Mouse (Mus musculus): ENCODE measurements around the gene 1810043G02Rik. TPM values are rescaled to one million over a fixed set of nuclear protein-coding genes. Genes with fewer than 3 reads are reported as not detected.
A peak's percentile ranks its signal among the peaks of the same experiment; 100 is the strongest.

1810043G02Rik gene
- polyA plus RNA-seq, 1 experiment from 2014 or later: 19.4 TPM

GRCm38 (mm10) chr10:77971191-77971590 is 7.1 kb upstream of the 1810043G02Rik start:
- H3K4me3 ChIP-seq (ENCODE audit: low read length): no peak overlapping the region
- ATAC-seq (replicated peaks; ENCODE audit: extremely low read depth, insufficient read depth, low FRiP score): no peak
- 81% methylated on average over 10 of the region's 10 CpGs for WGBS
- no peak overlapping the region for H3K9ac ChIP-seq (ENCODE audit: low read length)
- no peak overlapping the region for H3K4me2 ChIP-seq (ENCODE audit: low read depth, low read length)
- peaks cover 26% of the 10 kb centered on the region for H3K27me3 ChIP-seq (ENCODE audit: control insufficient read depth, insufficient read depth, low read length)
- H3K4me1 ChIP-seq (ENCODE audit: control insufficient read depth, insufficient read depth, low read length): no peaks in the 10 kb centered on the region
- H3K9me3 ChIP-seq (replicated peaks; ENCODE audit: control insufficient read depth, low read length): 0 out of 2 replicates have a peak, but pooled peaks cover 2% of the 10 kb centered on the region
- no peak overlapping the region for H3K27ac ChIP-seq (ENCODE audit: low read length)
- no peaks in the 10 kb centered on the region for H3K36me3 ChIP-seq (ENCODE audit: control insufficient read depth, insufficient read depth)

DNA sequence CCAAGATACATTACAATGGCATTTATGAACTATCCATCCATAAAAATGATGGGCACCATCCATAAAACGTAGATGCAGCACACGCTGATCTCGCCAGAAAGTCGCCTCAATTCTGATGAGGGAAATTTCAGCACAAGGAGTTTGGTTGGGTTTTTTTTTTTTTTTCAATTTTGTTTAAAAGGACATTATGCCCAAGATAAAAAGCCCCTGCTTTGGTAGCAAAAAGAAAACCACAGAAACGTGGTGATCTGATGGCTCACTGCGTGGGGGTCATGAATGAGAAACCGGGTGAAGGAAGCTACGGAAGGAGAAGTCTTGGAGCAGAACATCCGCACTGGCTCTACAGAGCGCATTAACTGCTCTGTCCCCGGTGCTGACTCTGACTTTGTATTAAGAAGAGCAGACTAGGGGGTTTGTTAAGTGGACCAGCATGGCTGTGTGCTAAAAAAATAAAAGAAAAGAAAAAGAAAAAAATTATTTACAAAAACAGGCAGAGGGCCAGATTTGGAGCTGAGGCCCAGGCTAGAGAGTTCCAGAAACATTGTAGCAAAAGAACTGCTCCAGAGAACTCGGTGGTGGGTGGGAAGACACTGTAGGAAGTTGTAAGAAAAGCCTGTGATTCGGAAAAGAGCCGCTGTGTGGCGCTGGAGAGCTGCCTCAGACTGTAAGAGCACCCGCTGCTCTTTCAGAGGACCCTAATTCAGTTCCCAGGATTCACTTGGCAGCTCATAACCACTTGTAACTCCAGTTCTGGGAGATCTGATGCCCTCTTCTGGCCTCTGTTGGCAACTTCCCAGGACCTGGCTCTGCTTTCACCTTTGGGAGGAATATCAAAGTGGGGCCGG is 6.4 kb upstream of the 1810043G02Rik start:
- no peak overlapping the region for H3K4me2 ChIP-seq (ENCODE audit: low read depth, low read length)
- H3K36me3 ChIP-seq (ENCODE audit: control insufficient read depth, insufficient read depth): no peaks in the 10 kb centered on the region
- 54% methylated on average over 17 of the region's 17 CpGs for WGBS
- H3K27ac ChIP-seq (ENCODE audit: low read length): no peak overlapping the region
- H3K4me3 ChIP-seq (ENCODE audit: low read length): no peak overlapping the region
- no peak overlapping the region for H3K9ac ChIP-seq (ENCODE audit: low read length)
- H3K27me3 ChIP-seq (ENCODE audit: control insufficient read depth, insufficient read depth, low read length): peaks cover 26% of the 10 kb centered on the region
- H3K9me3 ChIP-seq (replicated peaks; ENCODE audit: control insufficient read depth, low read length): 0 out of 2 replicates have a peak, but pooled peaks cover 2% of the 10 kb centered on the region
- H3K4me1 ChIP-seq (ENCODE audit: control insufficient read depth, insufficient read depth, low read length): no peaks in the 10 kb centered on the region
- no peak for ATAC-seq (replicated peaks; ENCODE audit: extremely low read depth, insufficient read depth, low FRiP score)

- Histone ChIP-seq H3K9ac (ENCODE audit: low read length) (no peak overlapping the region), H3K4me2 (ENCODE audit: low read depth, low read length) (no peak overlapping the region), H3K27ac (ENCODE audit: low read length) (no peak overlapping the region), H3K27me3 (ENCODE audit: control insufficient read depth, insufficient read depth, low read length) (peaks cover 10% of the 10 kb centered on the region), H3K4me3 (ENCODE audit: low read length) (no peak overlapping the region), H3K4me1 (ENCODE audit: control insufficient read depth, insufficient read depth, low read length) (peaks cover 3% of the 10 kb centered on the region; the same call in 1 of the 2 replicates), H3K9me3 (replicated peaks; ENCODE audit: control insufficient read depth, low read length) (0 out of 2 replicates have a peak, but pooled peaks cover 2% of the 10 kb centered on the region), H3K36me3 (ENCODE audit: control insufficient read depth, insufficient read depth) (no peaks in the 10 kb centered on the region)
- no peak for ATAC-seq (replicated peaks; ENCODE audit: extremely low read depth, insufficient read depth, low FRiP score)
- 66% methylated on average over 5 of the region's 5 CpGs for WGBS
Observed at GRCm38 (mm10) chr10:77974323-77974722, 4.0 kb upstream of the 1810043G02Rik start.

DNA sequence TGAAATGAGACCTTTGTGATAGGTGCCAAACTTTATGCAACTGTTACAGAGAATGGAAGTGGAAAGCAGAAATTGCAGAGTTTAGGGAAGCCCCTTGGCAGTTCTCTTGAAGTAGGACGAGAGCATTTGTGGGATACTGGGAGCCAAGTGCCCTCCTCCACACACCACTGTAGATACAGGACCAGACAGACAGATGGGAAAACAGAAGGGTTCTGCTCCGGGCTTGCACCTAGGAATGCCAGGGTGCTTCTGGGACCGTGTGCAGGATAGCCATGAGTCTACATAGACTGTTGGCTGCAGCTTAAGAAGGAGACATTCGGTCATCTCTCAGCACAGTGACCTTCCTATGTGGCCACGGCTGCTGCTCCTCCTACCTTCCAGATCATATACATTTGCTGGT is 3.5 kb upstream of the 1810043G02Rik start:
- WGBS: 54% methylated on average over 5 of the region's 5 CpGs
- H3K9ac ChIP-seq (ENCODE audit: low read length): no peak overlapping the region
- H3K27me3 ChIP-seq (ENCODE audit: control insufficient read depth, insufficient read depth, low read length): peaks cover 9% of the 10 kb centered on the region
- 0 out of 2 replicates have a peak, but pooled peaks cover 2% of the 10 kb centered on the region for H3K9me3 ChIP-seq (replicated peaks; ENCODE audit: control insufficient read depth, low read length)
- no peaks in the 10 kb centered on the region for H3K36me3 ChIP-seq (ENCODE audit: control insufficient read depth, insufficient read depth)
- H3K27ac ChIP-seq (ENCODE audit: low read length): no peak overlapping the region
- H3K4me2 ChIP-seq (ENCODE audit: low read depth, low read length): no peak overlapping the region
- H3K4me3 ChIP-seq (ENCODE audit: low read length): no peak overlapping the region
- no peak for ATAC-seq (replicated peaks; ENCODE audit: extremely low read depth, insufficient read depth, low FRiP score)
- H3K4me1 ChIP-seq (ENCODE audit: control insufficient read depth, insufficient read depth, low read length): peaks cover 3% of the 10 kb centered on the region; the same call in 1 of the 2 replicates

DNA sequence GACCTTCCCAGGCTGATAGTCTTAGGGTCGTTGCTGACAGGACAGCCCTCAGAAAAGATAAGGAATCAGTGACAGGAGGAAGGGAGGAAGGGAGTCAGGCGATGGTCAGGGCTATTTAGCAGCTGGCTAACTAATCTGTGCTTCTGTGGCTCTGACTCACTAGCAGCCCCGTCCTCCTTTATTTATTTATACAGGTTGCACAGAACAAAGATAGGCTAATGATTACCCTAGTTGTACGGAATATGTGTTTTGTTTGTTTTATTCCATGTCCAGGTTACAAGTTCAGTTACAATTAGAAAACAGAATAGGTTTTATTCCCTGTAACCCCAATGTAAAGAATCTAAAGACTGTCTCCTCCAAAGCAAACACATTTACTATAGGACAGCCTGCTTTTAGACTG is 2.7 kb upstream of the 1810043G02Rik start:
- peaks cover 3% of the 10 kb centered on the region; the same call in 1 of the 2 replicates for H3K4me1 ChIP-seq (ENCODE audit: control insufficient read depth, insufficient read depth, low read length)
- 8% methylated on average over 4 of the region's 4 CpGs for WGBS
- H3K27me3 ChIP-seq (ENCODE audit: control insufficient read depth, insufficient read depth, low read length): peaks cover under 1% of the 10 kb centered on the region; the same call in 1 of the 2 replicates
- no peak overlapping the region for H3K27ac ChIP-seq (ENCODE audit: low read length)
- H3K36me3 ChIP-seq (ENCODE audit: control insufficient read depth, insufficient read depth): no peaks in the 10 kb centered on the region
- no peak overlapping the region for H3K4me3 ChIP-seq (ENCODE audit: low read length)
- no peak for ATAC-seq (replicated peaks; ENCODE audit: extremely low read depth, insufficient read depth, low FRiP score)
- H3K9ac ChIP-seq (ENCODE audit: low read length): no peak overlapping the region
- H3K9me3 ChIP-seq (replicated peaks; ENCODE audit: control insufficient read depth, low read length): 0 out of 2 replicates have a peak, but pooled peaks cover 2% of the 10 kb centered on the region
- no peak overlapping the region for H3K4me2 ChIP-seq (ENCODE audit: low read depth, low read length)

- no peaks in the 10 kb centered on the region for H3K27me3 ChIP-seq (ENCODE audit: control insufficient read depth, insufficient read depth, low read length)
- H3K4me3 ChIP-seq (ENCODE audit: low read length): no peak overlapping the region
- H3K36me3 ChIP-seq (ENCODE audit: control insufficient read depth, insufficient read depth): no peaks in the 10 kb centered on the region
- WGBS: 59% methylated on average over 8 of the region's 8 CpGs
- H3K9ac ChIP-seq (ENCODE audit: low read length): no peak overlapping the region
- peaks cover 3% of the 10 kb centered on the region; the same call in 1 of the 2 replicates for H3K4me1 ChIP-seq (ENCODE audit: control insufficient read depth, insufficient read depth, low read length)
- no peak overlapping the region for H3K4me2 ChIP-seq (ENCODE audit: low read depth, low read length)
- H3K9me3 ChIP-seq (replicated peaks; ENCODE audit: control insufficient read depth, low read length): 0 out of 2 replicates have a peak, but pooled peaks cover 2% of the 10 kb centered on the region
- ATAC-seq (replicated peaks; ENCODE audit: extremely low read depth, insufficient read depth, low FRiP score): no peak
- no peak overlapping the region for H3K27ac ChIP-seq (ENCODE audit: low read length)
Observed at GRCm38 (mm10) chr10:77976458-77977150, 1.7 kb upstream of the 1810043G02Rik start.

DNA sequence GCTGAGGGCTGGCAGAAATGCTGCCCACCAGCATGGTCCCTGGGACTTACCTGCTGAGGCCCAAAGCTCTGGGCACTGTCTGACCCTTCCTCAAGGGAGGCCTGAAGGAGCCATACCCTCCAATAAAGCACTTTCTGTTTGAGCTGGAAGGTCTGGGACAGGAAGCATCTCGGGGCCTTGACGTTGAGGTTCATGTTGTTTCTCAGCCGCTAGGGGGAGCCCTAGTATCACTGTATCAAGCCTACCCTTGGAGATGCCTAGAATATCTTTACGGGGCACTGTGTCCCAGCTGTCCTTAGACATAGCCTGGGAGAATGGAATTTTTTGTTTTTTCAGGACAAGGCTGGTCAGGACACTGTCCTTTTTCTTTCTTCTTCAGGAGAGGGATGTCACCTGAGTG is 6.3 kb downstream of the 1810043G02Rik start:
- H3K9me3 ChIP-seq (replicated peaks; ENCODE audit: control insufficient read depth, low read length): no peaks in the 10 kb centered on the region
- ATAC-seq (replicated peaks; ENCODE audit: extremely low read depth, insufficient read depth, low FRiP score): peak; percentile 71
- WGBS: 0% methylated on average over 4 of the region's 4 CpGs

GRCm38 (mm10) chr10:77985775-77986174 is 7.5 kb downstream of the 1810043G02Rik start:
- Histone ChIP-seq H3K9me3 (replicated peaks; ENCODE audit: control insufficient read depth, low read length) (no peaks in the 10 kb centered on the region), H3K4me3 (ENCODE audit: low read length) (no peak overlapping the region), H3K36me3 (ENCODE audit: control insufficient read depth, insufficient read depth) (peaks cover 30% of the 10 kb centered on the region), H3K27ac (ENCODE audit: low read length) (no peak overlapping the region), H3K4me1 (ENCODE audit: control insufficient read depth, insufficient read depth, low read length) (0 out of 2 replicates have a peak, but pooled peaks cover 2% of the 10 kb centered on the region), H3K27me3 (ENCODE audit: control insufficient read depth, insufficient read depth, low read length) (no peaks in the 10 kb centered on the region), H3K4me2 (ENCODE audit: low read depth, low read length) (no peak overlapping the region), H3K9ac (ENCODE audit: low read length) (no peak overlapping the region)
- ATAC-seq (replicated peaks; ENCODE audit: extremely low read depth, insufficient read depth, low FRiP score): no peak
- WGBS: 63% methylated on average over 5 of the region's 5 CpGs

More for the DNA sequence above, 6.3 kb downstream of the 1810043G02Rik start:
- Histone ChIP-seq H3K27me3 (ENCODE audit: control insufficient read depth, insufficient read depth, low read length) (no peaks in the 10 kb centered on the region), H3K27ac (ENCODE audit: low read length) (no peak overlapping the region), H3K4me1 (ENCODE audit: control insufficient read depth, insufficient read depth, low read length) (0 out of 2 replicates have a peak, but pooled peaks cover 2% of the 10 kb centered on the region), H3K36me3 (ENCODE audit: control insufficient read depth, insufficient read depth) (peaks cover 19% of the 10 kb centered on the region), H3K4me2 (ENCODE audit: low read depth, low read length) (no peak overlapping the region), H3K4me3 (ENCODE audit: low read length) (no peak overlapping the region), H3K9ac (ENCODE audit: low read length) (no peak overlapping the region)

DNA sequence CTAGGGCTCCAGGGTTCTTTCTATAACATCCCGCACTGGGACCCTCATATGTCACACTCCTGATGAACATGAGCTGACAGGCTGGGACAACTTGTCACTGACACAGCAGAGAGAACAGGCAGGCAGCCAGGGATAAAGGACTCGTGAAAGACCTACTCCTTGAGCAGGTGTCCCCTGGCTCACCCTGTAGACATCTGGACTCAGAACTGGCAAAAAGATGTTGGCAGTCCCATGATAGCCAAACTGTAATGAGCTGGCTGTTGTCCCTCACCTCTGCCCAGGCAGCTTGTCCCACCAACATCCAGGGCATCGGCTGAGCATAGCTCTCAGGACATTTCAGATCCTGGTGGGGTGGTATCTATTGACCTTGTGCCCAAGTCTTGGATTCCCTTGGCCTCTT is 17.3 kb downstream of the 1810043G02Rik start:
- 72% methylated on average over 3 of the region's 3 CpGs for WGBS
- Histone ChIP-seq H3K27me3 (ENCODE audit: control insufficient read depth, insufficient read depth, low read length) (no peaks in the 10 kb centered on the region), H3K36me3 (ENCODE audit: control insufficient read depth, insufficient read depth) (peaks cover 67% of the 10 kb centered on the region)

More for the DNA sequence above, 17.3 kb downstream of the 1810043G02Rik start:
- Histone ChIP-seq H3K9ac (ENCODE audit: low read length) (no peak overlapping the region), H3K4me2 (ENCODE audit: low read depth, low read length) (no peak overlapping the region), H3K4me3 (ENCODE audit: low read length) (no peak overlapping the region), H3K4me1 (ENCODE audit: control insufficient read depth, insufficient read depth, low read length) (no peaks in the 10 kb centered on the region), H3K27ac (ENCODE audit: low read length) (no peak overlapping the region), H3K9me3 (replicated peaks; ENCODE audit: control insufficient read depth, low read length) (no peaks in the 10 kb centered on the region)
- ATAC-seq (replicated peaks; ENCODE audit: extremely low read depth, insufficient read depth, low FRiP score): no peak

Measured in heart, embryonic 16.5 days (tissue).